Mouse (Mus musculus): Measurements from ENCODE around the gene Arhgap9. TPM values are rescaled to one million over a fixed set of nuclear protein-coding genes. Genes with fewer than 3 reads are reported as not detected.
A peak's percentile ranks its signal among the peaks of the same experiment; 100 is the strongest.
"Not testable (repeated sequence)": the region's sequence is repeated elsewhere in the genome, so short reads cannot be mapped to it uniquely, and the experiment has no call there.

Gene Arhgap9
- polyA plus RNA-seq, 1 experiment from 2014 or later: 2.2 TPM

DNA sequence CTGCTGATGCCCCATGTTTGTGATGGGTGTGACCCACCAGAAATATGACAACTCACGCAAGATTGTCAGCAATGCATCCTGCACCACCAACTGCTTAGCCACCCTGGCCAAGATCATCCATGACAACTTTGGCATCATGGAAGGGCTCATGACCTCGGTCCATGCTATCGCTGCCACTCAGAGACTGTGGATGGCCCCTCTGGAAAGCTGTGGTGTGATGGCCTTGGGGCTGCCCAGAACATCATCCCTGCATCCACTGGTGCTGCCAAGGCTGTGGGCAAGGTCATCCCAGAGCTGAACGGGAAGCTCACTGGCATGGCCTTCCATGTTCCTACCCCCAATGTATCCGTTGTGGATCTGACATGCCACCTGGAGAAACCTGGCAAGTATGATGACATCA is 8.2 kb upstream of the Arhgap9 start:
- not testable (repeated sequence) for H3K27me3 ChIP-seq; ATAC-seq (ENCODE audit: low FRiP score); H3K36me3 ChIP-seq; H3K9ac ChIP-seq; H3K27ac ChIP-seq; H3K9me3 ChIP-seq (replicated peaks); H3K4me2 ChIP-seq (replicated peaks); H3K4me3 ChIP-seq
- peaks cover 12% of the 10 kb centered on the region for H3K4me1 ChIP-seq
- WGBS: 88% methylated on average over 5 of the region's 5 CpGs

DNA sequence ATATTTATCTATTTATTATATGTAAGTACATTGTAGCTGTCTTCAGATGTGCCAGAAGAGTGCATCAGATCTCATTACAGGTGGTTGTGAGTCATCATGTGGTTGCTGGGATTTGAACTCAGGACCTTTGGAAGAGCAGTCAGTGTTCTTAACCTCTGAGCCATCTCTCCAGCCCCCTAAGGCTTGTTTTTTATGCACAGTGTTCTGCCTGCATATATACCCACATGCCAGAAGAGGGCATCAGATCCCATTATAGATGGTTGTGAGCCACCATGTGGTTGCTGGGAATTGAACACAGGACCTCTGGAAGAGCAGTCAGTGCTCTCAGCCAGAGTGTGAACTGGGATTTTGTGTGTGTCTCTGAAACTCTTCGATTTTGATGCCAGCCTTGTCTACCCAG is 6.8 kb upstream of the Arhgap9 start:
- H3K36me3 ChIP-seq; ATAC-seq (ENCODE audit: low FRiP score); H3K4me2 ChIP-seq (replicated peaks); H3K9ac ChIP-seq; H3K4me3 ChIP-seq; H3K9me3 ChIP-seq (replicated peaks); H3K27me3 ChIP-seq; H3K27ac ChIP-seq: not testable (repeated sequence)
- 71% methylated on average over 1 of the region's 1 CpGs for WGBS
- peaks cover 11% of the 10 kb centered on the region for H3K4me1 ChIP-seq

DNA sequence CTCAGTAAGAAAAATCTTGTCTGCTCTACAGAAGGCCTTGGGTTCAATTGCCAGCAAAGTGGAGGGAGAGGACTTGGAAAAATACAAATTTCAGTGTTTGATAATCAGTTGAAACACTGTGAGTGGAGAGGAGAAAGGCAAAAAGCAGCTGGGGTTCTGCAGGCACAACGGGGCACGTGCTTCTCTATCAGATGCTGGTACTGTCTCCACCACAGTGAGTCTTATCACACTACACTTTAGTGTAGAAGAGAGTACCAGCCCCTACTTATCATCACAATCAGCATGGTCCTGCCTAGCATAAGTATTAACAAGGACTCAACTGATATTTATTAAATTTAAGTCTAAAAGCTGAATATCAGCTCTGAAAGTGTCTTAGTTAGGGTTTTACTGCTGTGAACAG is 4.5 kb upstream of the Arhgap9 start:
- ATAC-seq (ENCODE audit: low FRiP score): no peak
- Histone ChIP-seq H3K9me3 (replicated peaks) (no peaks in the 10 kb centered on the region), H3K4me1 (no peaks in the 10 kb centered on the region), H3K9ac (no peak overlapping the region), H3K4me3 (no peak overlapping the region), H3K4me2 (replicated peaks) (no peak overlapping the region), H3K27me3 (peaks cover 5% of the 10 kb centered on the region; the same call in 1 of the 2 replicates), H3K27ac (no peak overlapping the region), H3K36me3 (no peaks in the 10 kb centered on the region)
- WGBS: 82% methylated on average over 2 of the region's 2 CpGs

- H3K9ac ChIP-seq: no peak overlapping the region
- ATAC-seq (ENCODE audit: low FRiP score): no peak
- peaks cover 12% of the 10 kb centered on the region for H3K27me3 ChIP-seq
- no peaks in the 10 kb centered on the region for H3K36me3 ChIP-seq
- no peak overlapping the region for H3K27ac ChIP-seq
- H3K9me3 ChIP-seq (replicated peaks): no peaks in the 10 kb centered on the region
- no peaks in the 10 kb centered on the region for H3K4me1 ChIP-seq
- WGBS: 47% methylated on average over 4 of the region's 4 CpGs
- no peak overlapping the region for H3K4me3 ChIP-seq
- H3K4me2 ChIP-seq (replicated peaks): no peak overlapping the region
Observed at GRCm38 (mm10) chr10:127318009-127318408, 3.8 kb upstream of the Arhgap9 start.

- Histone ChIP-seq H3K27ac (no peak overlapping the region), H3K9me3 (replicated peaks) (no peaks in the 10 kb centered on the region), H3K4me3 (no peak overlapping the region), H3K4me1 (no peaks in the 10 kb centered on the region), H3K9ac (no peak overlapping the region), H3K36me3 (no peaks in the 10 kb centered on the region), H3K4me2 (replicated peaks) (no peak overlapping the region), H3K27me3 (peaks cover 30% of the 10 kb centered on the region)
- WGBS: 76% methylated on average over 7 of the region's 7 CpGs
- no peak for ATAC-seq (ENCODE audit: low FRiP score)
Observed at GRCm38 (mm10) chr10:127319969-127320368, 1.8 kb upstream of the Arhgap9 start.

DNA sequence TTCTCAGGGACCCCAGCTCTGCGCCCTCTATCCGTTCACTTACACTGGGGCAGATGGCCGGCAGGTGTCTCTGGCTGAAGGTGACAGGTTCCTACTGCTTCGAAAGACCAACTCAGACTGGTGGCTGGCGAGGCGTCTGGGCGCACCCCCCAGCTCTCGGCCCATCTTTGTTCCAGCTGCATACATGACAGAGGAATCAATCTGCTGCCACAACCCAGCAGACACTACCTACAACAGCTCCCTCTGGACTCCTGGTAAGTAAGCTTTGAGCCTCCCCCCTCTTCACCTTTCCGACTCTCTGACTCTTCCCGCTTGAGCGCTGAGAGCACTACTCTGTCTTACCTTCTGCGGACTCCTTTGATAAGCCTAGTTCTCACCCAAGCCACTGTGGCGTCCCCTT is 414 bp downstream of the Arhgap9 start:
- H3K9ac ChIP-seq: no peak overlapping the region
- H3K9me3 ChIP-seq (replicated peaks): no peaks in the 10 kb centered on the region
- 62% methylated on average over 13 of the region's 13 CpGs for WGBS
- ATAC-seq (ENCODE audit: low FRiP score): no peak
- no peak overlapping the region for H3K27ac ChIP-seq
- H3K4me1 ChIP-seq: peaks cover 15% of the 10 kb centered on the region
- no peak overlapping the region for H3K4me3 ChIP-seq
- H3K4me2 ChIP-seq (replicated peaks): no peak overlapping the region
- peaks cover 52% of the 10 kb centered on the region for H3K27me3 ChIP-seq
- H3K36me3 ChIP-seq: no peaks in the 10 kb centered on the region

- no peak overlapping the region for H3K4me3 ChIP-seq
- peaks cover 15% of the 10 kb centered on the region for H3K4me1 ChIP-seq
- no peak for ATAC-seq (ENCODE audit: low FRiP score)
- H3K27me3 ChIP-seq: peaks cover 57% of the 10 kb centered on the region
- 82% methylated on average over 4 of the region's 4 CpGs for whole genome bisulfite sequencing
- H3K36me3 ChIP-seq: no peaks in the 10 kb centered on the region
- no peak overlapping the region for H3K9ac ChIP-seq
- no peak overlapping the region for H3K27ac ChIP-seq
- no peaks in the 10 kb centered on the region for H3K9me3 ChIP-seq (replicated peaks)
- no peak overlapping the region for H3K4me2 ChIP-seq (replicated peaks)
Observed at GRCm38 (mm10) chr10:127322669-127323068, 905 bp downstream of the Arhgap9 start.

DNA sequence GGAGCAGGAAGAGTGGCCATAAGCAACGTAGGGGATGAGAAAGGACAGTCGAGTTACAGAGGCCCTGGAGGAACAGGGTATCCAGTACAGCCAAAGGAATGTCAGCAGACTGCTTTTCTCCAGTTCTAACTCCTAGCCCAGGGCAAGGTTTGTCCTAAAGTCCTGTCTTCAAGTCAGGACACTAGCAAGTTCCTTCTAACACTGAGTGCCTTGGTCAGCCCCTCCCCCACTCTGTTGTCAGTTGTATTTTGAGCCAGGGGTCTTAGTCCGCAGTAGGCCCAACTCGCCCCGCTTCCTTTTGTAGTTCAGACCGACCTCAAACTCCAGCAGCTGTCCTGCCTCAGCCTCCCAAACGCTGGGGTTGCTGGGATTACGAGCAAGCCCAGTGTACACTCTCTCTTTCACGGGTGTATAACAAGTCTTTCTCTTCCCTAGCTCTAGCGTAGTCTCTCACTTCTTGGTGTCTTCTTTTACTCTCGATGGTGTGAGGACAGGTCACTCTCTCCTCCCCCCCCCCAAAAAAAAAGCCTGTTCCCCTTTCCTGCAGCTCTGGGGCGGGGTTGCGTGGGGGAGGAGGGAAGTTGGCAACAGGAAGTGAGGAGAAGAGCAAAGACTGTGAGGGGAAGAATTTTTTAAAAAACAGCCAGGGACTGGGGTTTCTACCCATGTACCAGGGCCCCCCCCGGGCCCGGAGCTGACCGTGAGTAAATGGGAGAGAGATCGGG is 1.5 kb downstream of the Arhgap9 start:
- H3K9me3 ChIP-seq (replicated peaks): no peaks in the 10 kb centered on the region
- no peak overlapping the region for H3K27ac ChIP-seq
- no peak overlapping the region for H3K9ac ChIP-seq
- H3K36me3 ChIP-seq: no peaks in the 10 kb centered on the region
- no peak overlapping the region for H3K4me3 ChIP-seq
- H3K4me1 ChIP-seq: peaks cover 15% of the 10 kb centered on the region
- H3K4me2 ChIP-seq (replicated peaks): no peak overlapping the region
- H3K27me3 ChIP-seq: peaks cover 63% of the 10 kb centered on the region
- 75% methylated on average over 17 of the region's 17 CpGs for WGBS
- no peak for ATAC-seq (ENCODE audit: low FRiP score)

- Histone ChIP-seq H3K4me3 (no peak overlapping the region), H3K27ac (no peak overlapping the region)
Observed at GRCm38 (mm10) chr10:127324495-127324894, 2.7 kb downstream of the Arhgap9 start.

GRCm38 (mm10) chr10:127325454-127326016 is 3.8 kb downstream of the Arhgap9 start:
- H3K9ac ChIP-seq: no peak overlapping the region
- H3K27me3 ChIP-seq: peaks cover 85% of the 10 kb centered on the region
- H3K4me3 ChIP-seq: peak overlapping the region; percentile 34
- H3K36me3 ChIP-seq: no peaks in the 10 kb centered on the region
- H3K4me2 ChIP-seq (replicated peaks): peak overlapping the region; percentile 53
- H3K4me1 ChIP-seq: peaks cover 15% of the 10 kb centered on the region
- no peak overlapping the region for H3K27ac ChIP-seq
- WGBS: 35% methylated on average over 14 of the region's 14 CpGs
- no peak for ATAC-seq (ENCODE audit: low FRiP score)
- H3K9me3 ChIP-seq (replicated peaks): no peaks in the 10 kb centered on the region

More at GRCm38 (mm10) chr10:127324495-127324894, 2.7 kb downstream of the Arhgap9 start:
- peaks cover 75% of the 10 kb centered on the region for H3K27me3 ChIP-seq
- no peak overlapping the region for H3K4me2 ChIP-seq (replicated peaks)
- H3K4me1 ChIP-seq: peaks cover 15% of the 10 kb centered on the region
- no peaks in the 10 kb centered on the region for H3K9me3 ChIP-seq (replicated peaks)
- 10% methylated on average over 7 of the region's 7 CpGs for WGBS
- no peak overlapping the region for H3K9ac ChIP-seq
- no peaks in the 10 kb centered on the region for H3K36me3 ChIP-seq
- ATAC-seq (ENCODE audit: low FRiP score): no peak

- Histone ChIP-seq H3K9me3 (replicated peaks) (no peaks in the 10 kb centered on the region), H3K36me3 (no peaks in the 10 kb centered on the region), H3K9ac (peak overlapping the region; percentile 44), H3K27me3 (peaks cover 90% of the 10 kb centered on the region), H3K27ac (no peak overlapping the region), H3K4me1 (peaks cover 15% of the 10 kb centered on the region), H3K4me2 (replicated peaks) (peak overlapping the region; percentile 53), H3K4me3 (peak overlapping the region; percentile 34)
- WGBS: 1% methylated on average over 52 of the region's 54 CpGs
- 0 out of 2 replicates have a peak, but pooled peaks have one; percentile 20 for ATAC-seq (ENCODE audit: low FRiP score)
Observed at GRCm38 (mm10) chr10:127326017-127326801, 4.4 kb downstream of the Arhgap9 start.

GRCm38 (mm10) chr10:127326828-127327227 is 5.1 kb downstream of the Arhgap9 start:
- peak overlapping the region; percentile 33 for H3K9ac ChIP-seq
- peaks cover 95% of the 10 kb centered on the region for H3K27me3 ChIP-seq
- no peak overlapping the region for H3K27ac ChIP-seq

More at GRCm38 (mm10) chr10:127326828-127327227, 5.1 kb downstream of the Arhgap9 start:
- peaks cover 15% of the 10 kb centered on the region for H3K4me1 ChIP-seq
- no peak for ATAC-seq (ENCODE audit: low FRiP score)
- no peaks in the 10 kb centered on the region for H3K9me3 ChIP-seq (replicated peaks)
- H3K36me3 ChIP-seq: no peaks in the 10 kb centered on the region
- 7% methylated on average over 29 of the region's 29 CpGs for WGBS
- H3K4me3 ChIP-seq: peak overlapping the region; percentile 34
- H3K4me2 ChIP-seq (replicated peaks): peak overlapping the region; percentile 53

Measured in hindbrain, embryonic 12.5 days (tissue).